Mouse (Mus musculus): ENCODE data around the gene Zpbp. TPM values are rescaled to one million over a fixed set of nuclear protein-coding genes. Genes with fewer than 3 reads are reported as not detected.

Zpbp gene
- polyA plus RNA-seq (2015; fragmentation: Nextera tagmentation; extraction: Ambion mirVana): 0.29 and 0.33 TPM in 2 replicates

DNA sequence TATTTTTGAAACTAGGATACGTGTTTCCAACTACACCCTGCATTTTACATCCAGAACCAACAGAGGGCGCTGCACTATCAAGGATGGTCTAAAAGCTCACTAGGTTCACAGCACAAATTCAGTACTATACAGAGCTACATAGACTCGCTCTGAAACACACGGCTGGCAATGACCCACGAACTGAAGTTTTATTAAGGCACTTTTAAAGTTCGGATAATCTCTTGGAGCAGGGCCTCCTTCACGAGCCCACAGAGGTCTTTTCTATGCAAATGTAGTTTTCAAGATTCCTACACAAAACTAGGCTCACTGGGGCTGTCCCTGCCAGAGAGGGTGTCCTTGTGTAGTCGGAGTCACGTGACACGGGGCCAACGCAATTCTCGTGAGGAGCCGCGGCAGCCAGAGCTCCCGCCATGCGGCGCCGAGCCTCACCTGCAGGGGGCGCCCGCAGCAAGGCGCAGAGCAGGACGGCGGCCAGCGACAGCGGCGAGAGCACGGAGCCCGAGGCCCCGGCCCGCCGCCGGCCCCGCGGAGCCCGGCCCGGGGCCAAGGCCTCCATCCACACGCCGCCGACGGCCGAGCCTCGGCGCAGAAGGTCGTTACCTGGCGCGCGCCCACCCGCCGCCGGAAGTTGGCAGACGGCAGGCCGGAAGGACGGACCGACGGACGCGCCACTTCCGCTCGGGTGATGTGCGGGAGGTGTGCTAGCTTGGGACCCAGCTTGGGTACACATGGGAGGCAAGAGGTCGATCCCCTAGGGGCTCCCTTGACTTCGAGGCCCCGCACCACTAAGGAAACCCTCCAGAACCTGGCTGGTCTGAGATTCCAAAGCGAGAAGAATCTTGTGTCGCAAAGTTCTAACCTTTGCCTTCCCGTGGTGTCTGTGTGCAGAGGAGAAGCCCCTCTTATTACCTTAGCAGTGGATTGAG lies at the start of gene Zpbp, which contains the start of gene Spata48:
Zpbp (minus strand) TSS at position 774 of the 926 bp plus-strand sequence.
Spata48 (plus strand) TSS at position 460 of the 926 bp plus-strand sequence.
- no peaks in the 10 kb centered on the region for H3K36me3 ChIP-seq (ENCODE audit: control insufficient read depth, insufficient read depth, low read length)
- WGBS: 2% methylated on average over 64 of the region's 66 CpGs
- DNase-seq (ENCODE audit: low spot score) (peak; percentile 90), ATAC-seq (ENCODE audit: low FRiP score, low TSS enrichment) (peak; percentile 98)
- H3K9me3 ChIP-seq (ENCODE audit: control insufficient read depth, low read length): no peaks in the 10 kb centered on the region
- 0 out of 2 replicates have a peak, but pooled peaks cover 3% of the 10 kb centered on the region for H3K4me1 ChIP-seq (replicated peaks; ENCODE audit: control insufficient read depth, insufficient read depth)
- TF ChIP-seq EP300 (optimal IDR thresholded peaks at IDR 0.05) (no peak), CTCF (IDR thresholded peaks at IDR 0.05; ENCODE audit: low read depth) (peak; percentile 74)
- H3K27ac ChIP-seq (replicated peaks): peak within 1 kb of the TSS; percentile 83
- H3K4me2 ChIP-seq (replicated peaks; ENCODE audit: low read depth): peak within 1 kb of the TSS; percentile 79
- peak within 1 kb of the TSS; percentile 67 for H3K4me3 ChIP-seq (ENCODE audit: low read depth, low read length)
- H3K27me3 ChIP-seq (ENCODE audit: control insufficient read depth, insufficient read depth, low read length): no peaks in the 10 kb centered on the region
- peak within 1 kb of the TSS; percentile 79 for H3K9ac ChIP-seq (ENCODE audit: low read length)

GRCm38 (mm10) chr11:11509413-11509812 lies 47.2 kb upstream of the Zpbp start:
- H3K4me3 ChIP-seq (ENCODE audit: low read depth, low read length): no peak overlapping the region
- H3K27ac ChIP-seq (replicated peaks): no peak overlapping the region
- H3K9me3 ChIP-seq (ENCODE audit: control insufficient read depth, low read length): no peaks in the 10 kb centered on the region
- WGBS: 46% methylated on average over 2 of the region's 2 CpGs
- no peaks in the 10 kb centered on the region for H3K27me3 ChIP-seq (ENCODE audit: control insufficient read depth, insufficient read depth, low read length)
- no peak for ATAC-seq (ENCODE audit: low FRiP score, low TSS enrichment)
- no peaks in the 10 kb centered on the region for H3K4me1 ChIP-seq (replicated peaks; ENCODE audit: control insufficient read depth, insufficient read depth)
- no peaks in the 10 kb centered on the region for H3K36me3 ChIP-seq (ENCODE audit: control insufficient read depth, insufficient read depth, low read length)
- DNase-seq (ENCODE audit: low spot score): no peak
- H3K4me2 ChIP-seq (replicated peaks; ENCODE audit: low read depth): no peak overlapping the region
- no peak overlapping the region for H3K9ac ChIP-seq (ENCODE audit: low read length)
- no peak for TF ChIP-seq EP300 (optimal IDR thresholded peaks at IDR 0.05)
- no peak for TF ChIP-seq CTCF (IDR thresholded peaks at IDR 0.05; ENCODE audit: low read depth)

- no peaks in the 10 kb centered on the region for H3K27me3 ChIP-seq (ENCODE audit: control insufficient read depth, insufficient read depth, low read length)
- no peaks in the 10 kb centered on the region for H3K4me1 ChIP-seq (replicated peaks; ENCODE audit: control insufficient read depth, insufficient read depth)
- H3K27ac ChIP-seq (replicated peaks): no peak overlapping the region
- DNase-seq (ENCODE audit: low spot score) (no peak), ATAC-seq (ENCODE audit: low FRiP score, low TSS enrichment) (no peak)
- H3K4me3 ChIP-seq (ENCODE audit: low read depth, low read length): no peak overlapping the region
- H3K9ac ChIP-seq (ENCODE audit: low read length): no peak overlapping the region
- no peaks in the 10 kb centered on the region for H3K36me3 ChIP-seq (ENCODE audit: control insufficient read depth, insufficient read depth, low read length)
- TF ChIP-seq EP300 (optimal IDR thresholded peaks at IDR 0.05) (no peak), CTCF (IDR thresholded peaks at IDR 0.05; ENCODE audit: low read depth) (no peak)
- no peaks in the 10 kb centered on the region for H3K9me3 ChIP-seq (ENCODE audit: control insufficient read depth, low read length)
- WGBS: 73% methylated on average over 2 of the region's 2 CpGs
- no peak overlapping the region for H3K4me2 ChIP-seq (replicated peaks; ENCODE audit: low read depth)
These were observed 44.0 kb upstream of the Zpbp start for GRCm38 (mm10) chr11:11506187-11506586.

GRCm38 (mm10) chr11:11499944-11500343 lies 37.7 kb upstream of the Zpbp start:
- Histone ChIP-seq H3K4me1 (replicated peaks; ENCODE audit: control insufficient read depth, insufficient read depth) (no peaks in the 10 kb centered on the region), H3K36me3 (ENCODE audit: control insufficient read depth, insufficient read depth, low read length) (no peaks in the 10 kb centered on the region), H3K4me2 (replicated peaks; ENCODE audit: low read depth) (no peak overlapping the region), H3K9ac (ENCODE audit: low read length) (no peak overlapping the region), H3K27ac (replicated peaks) (no peak overlapping the region), H3K9me3 (ENCODE audit: control insufficient read depth, low read length) (no peaks in the 10 kb centered on the region), H3K27me3 (ENCODE audit: control insufficient read depth, insufficient read depth, low read length) (no peaks in the 10 kb centered on the region), H3K4me3 (ENCODE audit: low read depth, low read length) (no peak overlapping the region)
- DNase-seq (ENCODE audit: low spot score): no peak
- WGBS: 25% methylated on average over 10 of the region's 10 CpGs
- TF ChIP-seq EP300 (optimal IDR thresholded peaks at IDR 0.05): no peak
- TF ChIP-seq CTCF (IDR thresholded peaks at IDR 0.05; ENCODE audit: low read depth): peak; percentile 70
- ATAC-seq (ENCODE audit: low FRiP score, low TSS enrichment): no peak

DNA sequence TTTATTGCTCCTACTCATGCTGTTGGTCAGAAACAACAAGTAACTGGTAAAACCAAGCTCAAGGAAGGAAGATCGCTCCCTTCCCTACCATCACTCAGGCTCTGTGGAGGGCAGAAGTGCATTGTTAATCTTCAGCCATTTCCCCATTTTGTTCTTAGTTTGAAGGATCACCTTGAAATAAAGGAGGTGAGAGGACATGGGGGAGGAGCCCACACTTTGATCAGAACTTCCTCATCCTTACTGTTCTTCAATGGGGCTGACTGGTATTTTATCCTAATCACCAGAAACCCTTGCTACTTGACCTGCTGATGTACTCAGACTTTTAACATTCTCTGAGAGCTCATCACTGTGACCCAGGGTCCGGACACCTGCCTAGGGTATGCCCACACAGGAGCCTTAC lies 33.5 kb upstream of the Zpbp start:
- H3K4me2 ChIP-seq (replicated peaks; ENCODE audit: low read depth): no peak overlapping the region
- no peak overlapping the region for H3K27ac ChIP-seq (replicated peaks)
- ATAC-seq (ENCODE audit: low FRiP score, low TSS enrichment) (no peak), DNase-seq (ENCODE audit: low spot score) (no peak)
- TF ChIP-seq EP300 (optimal IDR thresholded peaks at IDR 0.05) (no peak), CTCF (IDR thresholded peaks at IDR 0.05; ENCODE audit: low read depth) (no peak)
- no peak overlapping the region for H3K9ac ChIP-seq (ENCODE audit: low read length)
- no peaks in the 10 kb centered on the region for H3K36me3 ChIP-seq (ENCODE audit: control insufficient read depth, insufficient read depth, low read length)
- no peaks in the 10 kb centered on the region for H3K27me3 ChIP-seq (ENCODE audit: control insufficient read depth, insufficient read depth, low read length)
- no peaks in the 10 kb centered on the region for H3K9me3 ChIP-seq (ENCODE audit: control insufficient read depth, low read length)
- 89% methylated on average over 2 of the region's 2 CpGs for WGBS
- no peak overlapping the region for H3K4me3 ChIP-seq (ENCODE audit: low read depth, low read length)
- H3K4me1 ChIP-seq (replicated peaks; ENCODE audit: control insufficient read depth, insufficient read depth): no peaks in the 10 kb centered on the region

DNA sequence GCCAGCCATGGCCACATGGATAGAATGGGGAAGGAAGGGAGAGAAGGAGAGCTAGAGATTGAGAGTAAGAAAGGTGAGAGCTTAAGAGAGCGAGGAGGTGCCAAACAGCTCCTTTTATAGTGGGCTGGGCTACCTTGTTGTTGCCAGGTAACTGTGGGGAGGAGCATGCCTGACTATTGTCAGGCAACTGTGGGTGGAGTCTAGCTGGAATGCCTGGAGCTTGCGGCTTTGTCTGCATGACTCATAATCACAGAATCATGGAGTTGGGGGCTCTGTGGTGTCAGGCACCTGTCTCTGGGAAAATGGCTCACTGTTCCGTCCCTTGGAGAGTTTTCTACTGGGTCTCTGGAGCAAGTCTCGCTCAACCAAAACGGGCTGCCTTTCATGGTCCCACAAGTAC lies 29.8 kb upstream of the Zpbp start:
- 62% methylated on average over 5 of the region's 5 CpGs for WGBS
- Histone ChIP-seq H3K9me3 (ENCODE audit: control insufficient read depth, low read length) (no peaks in the 10 kb centered on the region), H3K4me1 (replicated peaks; ENCODE audit: control insufficient read depth, insufficient read depth) (no peaks in the 10 kb centered on the region), H3K36me3 (ENCODE audit: control insufficient read depth, insufficient read depth, low read length) (no peaks in the 10 kb centered on the region), H3K9ac (ENCODE audit: low read length) (no peak overlapping the region), H3K27me3 (ENCODE audit: control insufficient read depth, insufficient read depth, low read length) (no peaks in the 10 kb centered on the region), H3K4me3 (ENCODE audit: low read depth, low read length) (no peak overlapping the region), H3K4me2 (replicated peaks; ENCODE audit: low read depth) (no peak overlapping the region), H3K27ac (replicated peaks) (no peak overlapping the region)
- no peak for TF ChIP-seq EP300 (optimal IDR thresholded peaks at IDR 0.05)
- TF ChIP-seq CTCF (IDR thresholded peaks at IDR 0.05; ENCODE audit: low read depth): no peak
- no peak for ATAC-seq (ENCODE audit: low FRiP score, low TSS enrichment)
- no peak for DNase-seq (ENCODE audit: low spot score)

All from stomach, postnatal 0 days (tissue).